Mouse (Mus musculus) layer of hippocampus, adult 18-20 months (tissue): ENCODE measurements around the gene Tspyl3. TPM values are rescaled to one million over a fixed set of nuclear protein-coding genes. Genes with fewer than 3 reads are reported as not detected.
"Not testable (repeated sequence)": the region's sequence is repeated elsewhere in the genome, so short reads cannot be mapped to it uniquely, and the experiment has no call there.

Experiments
- DNase-seq, 2 experiments: peaks; one replicate each; pipeline ENCODE4 v3.0.0; 2022; ENCODE audit warnings: low spot score in 2 of 2
- long read RNA-seq: library from polyadenylated mRNA; stranded (forward); transcript quantifications from one replicate; pipeline ENCODE4 v2.0.0, GENCODE M21; 2021
- total RNA-seq, 2 experiments: library from RNA; stranded (reverse); gene quantifications; 2 replicates each; pipeline ENCODE4 v1.2.3; 2021

Gene Tspyl3
- 10 to 100 TPM; 20.7 to 21.7 TPM for total RNA-seq
- long read RNA-seq, transcript Tspyl3-201 (1 exons, 3,072 nt): major isoform, 44 of 44 reads
- long read RNA-seq, partial matches to known transcripts: 0 of 44 reads
- long read RNA-seq, other reads (novel, unspliced or antisense): 0 of 44 reads

DNA sequence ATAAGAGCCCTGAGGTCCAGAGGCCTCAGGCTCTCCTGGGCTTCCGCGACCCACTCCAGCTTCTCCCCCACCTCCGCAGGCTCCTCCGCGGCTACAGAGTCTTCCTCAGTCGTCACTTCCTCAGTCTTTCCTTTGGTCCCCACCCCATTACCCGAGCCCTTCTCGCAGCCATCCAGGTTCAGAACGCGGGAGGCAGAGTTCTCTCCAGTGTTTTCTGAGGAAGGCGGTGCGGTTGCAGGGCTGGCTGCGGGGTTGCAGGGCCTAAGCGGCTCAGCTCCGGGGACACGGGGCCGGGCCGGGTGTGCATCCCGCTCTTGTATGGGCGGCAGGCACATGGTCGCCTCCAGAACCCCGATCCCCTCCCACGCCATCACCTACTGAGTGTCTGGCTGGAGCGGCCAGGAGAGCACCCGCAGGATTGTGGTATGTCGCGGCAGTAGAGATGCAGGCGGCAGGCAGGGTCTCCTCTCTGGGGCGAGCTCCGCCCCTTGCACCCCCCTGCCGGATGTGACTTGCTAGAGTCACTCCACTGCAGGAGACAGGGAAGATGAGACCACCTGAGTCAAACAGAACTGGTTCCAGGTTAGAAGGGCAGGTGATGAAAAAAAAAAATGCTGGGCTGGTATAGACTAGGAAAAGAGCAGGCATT is at the start of gene Tspyl3:
Gene Tspyl3, minus strand, starts transcription at position 496 of the 649 bp plus-strand sequence.
- peak; percentile 33 to 54 for DNase-seq

DNA sequence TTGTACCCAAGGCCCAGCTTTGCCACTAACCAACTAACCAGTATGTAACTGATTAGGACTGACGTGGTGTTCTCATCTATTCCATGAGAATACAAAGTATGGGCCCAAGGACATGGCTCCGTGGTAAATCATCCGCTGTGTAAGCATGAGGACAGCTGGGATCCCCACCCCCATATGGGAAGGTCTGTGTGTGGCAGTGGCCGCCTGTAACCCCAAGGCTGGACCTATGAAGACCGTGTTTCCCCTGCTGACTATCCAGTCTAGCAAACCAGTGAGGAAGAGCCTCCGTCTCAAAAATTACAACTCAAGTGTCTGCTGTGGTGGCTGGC is 49.6 kb upstream of the Tspyl3 start:
- no peak for DNase-seq

DNA sequence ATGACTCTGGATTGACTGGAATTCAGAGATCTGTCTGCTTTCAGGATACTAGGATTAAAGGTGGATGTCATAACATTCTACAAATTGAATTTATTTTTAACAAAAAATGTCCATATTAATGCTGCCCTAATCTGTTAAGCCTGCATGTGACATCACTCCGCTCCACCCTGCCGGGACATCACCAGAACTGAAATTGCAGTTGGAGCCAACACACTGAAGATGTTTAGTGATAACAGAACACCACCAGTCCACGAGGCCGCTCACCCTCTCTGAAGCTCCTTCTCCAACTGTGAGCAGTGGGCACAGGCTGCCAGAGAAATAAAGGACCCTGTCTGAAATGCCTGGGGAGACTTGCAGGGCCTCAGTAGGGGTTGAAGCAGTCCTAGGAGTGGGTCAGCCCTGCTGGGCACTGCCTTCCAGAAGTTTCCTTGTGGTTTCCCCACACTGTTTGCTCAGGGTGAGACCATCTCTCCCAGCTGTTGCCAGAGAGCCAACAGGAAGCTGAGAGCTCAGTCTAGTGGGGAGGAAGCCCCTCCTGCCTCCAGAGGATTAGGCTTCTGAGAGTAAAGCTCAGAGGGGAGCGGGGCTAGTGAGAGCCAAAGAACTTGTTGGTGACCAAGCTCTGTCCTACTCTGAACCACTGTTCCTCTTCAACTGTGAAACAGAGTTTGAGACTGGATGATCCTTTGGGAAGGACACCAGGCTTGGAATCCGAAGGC is 49.1 kb upstream of the Tspyl3 start:
- not testable (repeated sequence) for DNase-seq

DNA sequence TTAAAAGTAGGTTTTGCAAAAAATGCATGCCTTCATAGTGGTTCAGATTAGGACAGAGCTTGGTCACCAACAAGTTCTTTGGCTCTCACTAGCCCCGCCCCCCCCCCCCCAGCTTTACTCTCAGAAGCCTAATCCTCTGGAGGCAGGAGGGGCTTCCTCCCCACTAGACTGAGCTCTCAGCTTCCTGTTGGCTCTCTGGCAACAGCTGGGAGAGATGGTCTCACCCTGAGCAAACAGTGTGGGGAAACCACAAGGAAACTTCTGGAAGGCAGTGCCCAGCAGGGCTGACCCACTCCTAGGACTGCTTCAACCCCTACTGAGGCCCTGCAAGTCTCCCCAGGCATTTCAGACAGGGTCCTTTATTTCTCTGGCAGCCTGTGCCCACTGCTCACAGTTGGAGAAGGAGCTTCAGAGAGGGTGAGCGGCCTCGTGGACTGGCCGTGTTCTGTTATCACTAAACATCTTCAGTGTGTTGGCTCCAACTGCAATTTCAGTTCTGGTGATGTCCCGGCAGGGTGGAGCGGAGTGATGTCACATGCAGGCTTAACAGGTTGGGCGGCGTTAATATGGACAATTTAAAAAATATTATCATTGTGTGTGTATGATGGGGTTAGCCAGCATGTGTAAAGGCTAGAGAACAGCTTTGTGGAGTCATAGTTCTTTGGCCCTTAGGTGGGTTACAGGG is 45.1 kb upstream of the Tspyl3 start:
- not testable (repeated sequence) for DNase-seq

DNA sequence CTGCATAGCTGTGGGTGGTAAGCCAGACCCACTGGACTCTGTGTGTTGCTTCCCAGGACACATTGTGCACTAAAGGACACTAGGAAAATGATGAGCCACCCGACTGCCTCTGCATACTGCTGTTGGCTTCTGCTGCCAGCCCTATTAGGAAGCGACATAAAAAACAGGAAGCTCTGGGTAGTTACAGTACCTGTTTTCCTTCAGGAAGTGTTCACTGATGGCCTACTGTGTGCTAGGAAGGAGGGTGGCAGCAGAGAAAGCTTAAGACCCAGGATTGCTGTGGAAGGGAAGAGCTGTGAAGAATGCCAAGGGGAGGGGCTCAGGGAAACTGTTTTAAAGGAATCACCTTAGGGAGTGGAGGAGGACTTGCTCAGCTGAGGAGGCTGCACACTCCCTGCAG is 42.1 kb upstream of the Tspyl3 start:
- no peak for DNase-seq

DNA sequence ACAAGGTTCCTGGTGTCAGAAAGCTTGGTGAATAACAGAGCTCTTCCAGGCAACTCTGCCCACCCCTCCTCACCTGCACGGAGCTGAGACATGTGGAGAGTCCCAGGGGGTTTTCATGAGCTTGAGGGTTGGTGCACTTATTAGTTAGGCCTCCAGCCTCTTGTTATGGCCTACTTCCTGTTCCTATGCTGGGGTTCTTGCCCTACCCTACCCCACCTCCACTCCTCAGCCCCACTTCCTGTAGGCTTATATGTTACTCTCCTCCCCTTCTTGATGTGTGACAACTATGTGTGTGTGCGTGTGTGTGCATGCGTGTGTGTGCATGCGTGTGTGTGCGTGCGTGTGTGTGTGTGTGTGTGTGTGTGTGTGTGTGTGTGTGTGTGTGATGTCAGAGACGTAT is 37.8 kb upstream of the Tspyl3 start:
- no peak for DNase-seq

DNA sequence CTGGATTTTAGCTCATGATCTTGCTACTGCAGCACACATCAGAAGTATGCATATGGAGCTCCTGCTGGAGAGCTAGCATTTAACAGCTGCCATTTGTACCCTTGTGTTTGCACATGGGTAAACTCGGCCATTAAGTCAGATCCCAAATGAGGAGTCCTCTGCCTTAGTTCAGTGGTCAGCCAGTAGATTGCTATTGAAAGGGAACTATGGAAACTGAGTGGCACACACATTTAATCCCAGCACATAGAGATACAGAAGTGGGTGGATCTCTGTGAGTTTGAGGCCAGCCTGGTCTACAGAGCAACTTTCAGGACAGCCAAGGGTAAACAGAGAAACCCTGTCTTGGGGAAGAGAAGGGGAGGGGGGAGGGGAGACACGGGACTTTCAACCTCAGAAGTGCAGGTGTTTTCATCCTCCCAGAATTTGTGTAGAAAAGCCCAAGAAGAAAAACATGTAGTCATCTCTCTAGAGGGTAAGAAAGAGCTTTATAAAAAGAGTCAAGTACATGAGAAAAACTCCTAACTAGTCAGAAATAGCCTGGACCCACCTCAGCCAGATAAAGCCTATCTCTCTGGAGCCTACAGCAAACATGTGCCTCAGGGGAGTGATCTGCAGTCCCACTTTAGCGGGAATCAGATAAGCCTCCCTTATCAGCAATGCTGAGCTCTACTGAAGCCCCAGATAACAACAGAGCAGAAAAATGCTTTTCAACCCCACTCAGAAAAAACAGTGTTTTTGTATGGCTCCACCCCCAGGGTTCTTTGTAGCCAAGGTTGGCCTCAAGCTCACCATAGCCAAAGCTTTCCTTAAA is 34.8 kb upstream of the Tspyl3 start:
- DNase-seq: no peak

DNA sequence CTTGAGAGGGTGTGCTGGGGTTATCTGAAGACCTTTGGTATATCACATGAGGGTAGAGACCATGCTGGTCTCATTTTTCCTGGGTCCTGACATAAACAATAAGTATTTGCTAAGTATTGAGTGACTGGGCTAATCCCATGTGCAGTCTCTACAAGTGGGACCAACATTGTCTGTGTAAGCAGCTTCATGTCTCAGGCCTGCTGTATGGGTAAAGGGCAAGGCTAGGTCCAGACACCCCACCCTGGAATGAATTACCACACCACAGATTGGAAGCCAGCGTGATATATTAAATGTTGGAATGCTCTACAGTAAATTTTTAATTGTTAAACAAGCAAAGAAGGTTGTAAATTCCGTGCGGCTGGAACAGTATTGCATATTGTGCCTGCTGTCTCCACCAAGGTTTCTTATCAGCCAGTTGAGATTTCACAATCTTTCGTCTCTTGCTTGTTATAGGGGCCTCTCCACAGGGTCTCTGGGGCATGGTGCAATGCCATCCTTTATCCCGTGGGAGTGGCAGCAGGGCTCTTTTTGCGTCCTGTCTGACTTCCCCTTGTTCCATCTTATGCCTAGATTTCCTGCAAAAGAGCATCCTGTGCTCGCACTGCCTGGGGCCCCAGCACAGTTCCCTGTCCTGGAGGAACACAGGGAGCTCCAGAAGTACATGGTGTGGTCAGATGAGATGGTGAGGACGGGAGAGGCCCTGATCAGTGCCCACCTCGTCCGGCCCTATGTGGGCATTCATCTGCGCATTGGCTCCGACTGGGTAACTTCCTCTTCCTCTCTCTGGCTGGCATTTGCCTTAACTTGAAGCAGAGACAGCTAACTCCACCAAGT is 34.0 kb upstream of the Tspyl3 start:
- DNase-seq: no peak

DNA sequence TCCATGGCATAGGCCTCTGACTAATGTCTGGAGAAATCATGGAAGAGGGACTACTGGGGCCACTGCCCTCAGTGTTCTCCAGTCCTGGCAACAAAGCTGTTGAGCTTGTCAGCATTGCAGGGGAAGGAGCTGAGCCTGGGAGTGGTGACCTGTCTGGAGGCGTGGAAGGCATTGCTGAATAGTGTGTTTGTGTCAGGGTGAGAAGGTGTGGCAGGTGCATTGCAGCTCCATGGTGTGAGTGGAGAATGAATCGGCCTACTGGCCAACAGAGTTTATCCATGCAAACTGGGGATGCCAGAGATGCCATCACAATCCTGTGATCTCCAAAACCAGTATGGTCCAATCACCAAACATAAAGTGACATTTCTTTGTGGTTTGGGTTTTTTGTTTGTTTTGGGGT is 31.4 kb upstream of the Tspyl3 start:
- no peak for DNase-seq

DNA sequence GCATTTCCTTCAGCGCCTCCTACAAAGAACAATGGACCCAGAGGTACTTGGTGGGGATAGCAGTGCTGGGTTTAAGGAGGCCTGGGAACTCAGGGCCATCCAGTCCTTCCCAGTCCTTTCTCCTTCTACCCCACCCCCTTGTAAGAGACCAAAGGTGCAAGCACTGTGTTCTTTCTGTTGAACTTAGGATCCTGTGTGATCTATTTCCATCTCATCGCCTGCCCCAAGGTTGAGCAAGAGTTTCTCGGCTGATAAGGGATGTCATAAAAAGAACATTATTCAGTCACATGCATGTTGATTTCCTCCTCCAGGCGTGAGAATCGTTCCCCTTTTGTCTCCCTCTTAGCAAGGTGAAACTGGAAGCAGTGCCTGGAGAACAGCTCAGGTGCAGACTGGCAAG is 24.5 kb upstream of the Tspyl3 start:
- no peak for DNase-seq

DNA sequence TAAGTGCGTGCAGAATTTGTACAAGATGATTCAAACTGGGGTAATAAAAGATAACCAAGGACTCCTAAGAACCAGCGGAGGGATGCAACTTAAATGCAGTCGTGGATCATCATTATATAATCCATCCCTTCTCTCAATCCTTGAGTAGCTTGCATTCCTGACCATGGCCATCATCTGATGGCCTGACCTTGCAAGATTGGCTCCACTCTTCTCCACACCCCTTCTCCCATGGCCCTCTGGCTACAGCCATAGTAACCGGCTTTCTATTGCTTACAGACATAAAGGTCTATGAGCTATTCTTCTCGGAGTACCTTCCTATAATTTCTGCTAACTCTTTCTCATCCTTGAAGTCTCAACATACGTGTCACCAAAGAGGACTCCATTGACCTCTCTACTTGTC is 16.9 kb upstream of the Tspyl3 start:
- no peak for DNase-seq

DNA sequence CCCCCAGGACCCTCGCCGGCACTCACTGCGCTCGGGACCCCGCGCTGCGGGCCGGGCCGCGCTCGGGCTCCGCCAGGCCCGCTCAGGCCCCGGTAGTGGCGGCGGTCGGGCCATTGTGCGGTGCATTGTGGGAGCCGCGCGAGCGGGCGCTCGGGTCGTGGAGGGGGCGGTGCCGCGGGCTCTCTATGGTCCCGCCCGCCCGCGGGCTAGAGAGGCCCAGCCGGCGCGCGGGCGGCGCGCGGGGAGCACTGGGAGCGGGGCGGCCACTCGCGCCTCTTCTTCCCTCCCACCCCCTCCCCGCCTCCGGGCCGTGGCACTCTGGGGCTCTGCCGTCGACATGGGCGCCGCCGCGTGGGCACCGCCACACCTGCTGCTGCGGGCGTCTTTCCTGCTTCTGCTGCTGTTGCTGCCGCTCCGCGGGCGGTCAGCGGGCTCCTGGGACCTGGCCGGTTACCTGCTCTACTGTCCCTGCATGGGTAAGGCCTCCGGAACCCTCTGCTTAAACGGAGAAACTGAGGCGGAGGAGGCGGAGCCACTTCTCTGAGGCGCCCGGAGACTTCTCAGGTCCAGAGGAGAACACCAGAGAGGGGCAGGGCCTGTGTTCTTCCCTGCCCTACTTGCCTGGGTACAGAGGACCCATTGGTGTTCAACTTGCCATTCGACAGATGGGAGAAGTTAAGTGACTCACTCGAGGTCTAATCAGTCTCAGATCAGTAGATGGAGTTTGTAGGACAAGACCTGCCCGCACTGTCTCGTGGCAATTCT is 16.2 kb upstream of the Tspyl3 start, which contains the start of the genes Plagl2 and Pofut1:
Gene Plagl2, minus strand, starts transcription at position 177 of the 765 bp plus-strand sequence.
Gene Pofut1, plus strand, starts transcription at position 284 of the 765 bp plus-strand sequence.
- peak; percentile 88 to 90 for DNase-seq

DNA sequence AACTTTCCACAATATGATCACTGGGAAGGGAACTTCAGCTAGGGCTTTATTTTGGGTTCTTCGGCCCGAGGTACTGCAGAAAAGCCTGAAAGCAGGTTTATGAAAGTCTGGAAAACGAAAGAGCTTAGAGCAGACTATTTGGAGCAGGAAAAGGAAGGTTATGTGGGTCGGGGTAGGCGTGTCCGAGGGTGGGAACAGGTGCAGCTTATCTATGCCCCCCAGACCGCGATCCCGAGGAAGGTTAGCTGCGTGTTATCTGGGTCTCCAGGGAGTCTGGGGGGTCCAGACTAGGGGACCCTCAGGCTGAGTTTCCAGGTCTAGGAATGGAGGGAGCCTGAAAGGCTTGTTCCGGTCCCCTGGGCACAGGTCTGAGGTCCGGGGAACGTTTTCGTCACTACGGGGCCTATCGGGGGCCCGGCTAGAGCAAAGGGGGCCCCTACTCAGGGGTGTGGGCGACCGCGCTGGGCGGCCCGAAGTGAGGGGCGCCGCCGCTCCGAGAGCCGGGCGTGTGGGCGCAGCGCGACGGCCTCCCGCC is 15.5 kb upstream of the Tspyl3 start:
- DNase-seq: no peak

DNA sequence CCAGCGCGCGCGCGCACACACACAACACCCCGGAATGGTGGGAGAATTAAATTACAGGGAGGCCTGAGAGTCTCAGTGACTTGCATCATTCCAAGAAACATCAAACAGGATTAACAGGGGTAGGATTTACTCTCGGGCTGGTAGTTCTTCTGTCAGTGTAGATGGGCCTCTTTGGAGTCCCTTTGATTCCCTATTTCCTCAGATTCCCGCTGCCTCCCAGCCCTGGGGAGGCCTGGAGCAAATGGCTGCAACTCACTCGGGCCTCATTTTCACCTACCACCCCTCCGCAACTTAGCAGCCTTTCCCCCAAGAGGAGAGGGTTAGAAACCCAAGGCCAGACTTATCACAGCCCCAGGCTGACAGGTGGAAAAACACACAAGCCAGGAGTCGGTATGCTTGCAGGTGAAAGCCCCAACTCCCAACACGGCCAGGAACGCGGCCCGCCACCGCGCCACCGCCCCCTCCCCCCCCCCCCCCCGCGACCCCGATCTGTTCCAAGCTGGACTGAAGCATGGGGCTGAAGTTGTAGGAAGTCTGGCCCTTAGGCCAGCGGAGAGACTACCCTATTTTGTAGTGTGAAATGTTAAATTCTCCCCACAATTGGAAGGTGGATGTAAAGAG is 14.7 kb upstream of the Tspyl3 start:
- no peak for DNase-seq

DNA sequence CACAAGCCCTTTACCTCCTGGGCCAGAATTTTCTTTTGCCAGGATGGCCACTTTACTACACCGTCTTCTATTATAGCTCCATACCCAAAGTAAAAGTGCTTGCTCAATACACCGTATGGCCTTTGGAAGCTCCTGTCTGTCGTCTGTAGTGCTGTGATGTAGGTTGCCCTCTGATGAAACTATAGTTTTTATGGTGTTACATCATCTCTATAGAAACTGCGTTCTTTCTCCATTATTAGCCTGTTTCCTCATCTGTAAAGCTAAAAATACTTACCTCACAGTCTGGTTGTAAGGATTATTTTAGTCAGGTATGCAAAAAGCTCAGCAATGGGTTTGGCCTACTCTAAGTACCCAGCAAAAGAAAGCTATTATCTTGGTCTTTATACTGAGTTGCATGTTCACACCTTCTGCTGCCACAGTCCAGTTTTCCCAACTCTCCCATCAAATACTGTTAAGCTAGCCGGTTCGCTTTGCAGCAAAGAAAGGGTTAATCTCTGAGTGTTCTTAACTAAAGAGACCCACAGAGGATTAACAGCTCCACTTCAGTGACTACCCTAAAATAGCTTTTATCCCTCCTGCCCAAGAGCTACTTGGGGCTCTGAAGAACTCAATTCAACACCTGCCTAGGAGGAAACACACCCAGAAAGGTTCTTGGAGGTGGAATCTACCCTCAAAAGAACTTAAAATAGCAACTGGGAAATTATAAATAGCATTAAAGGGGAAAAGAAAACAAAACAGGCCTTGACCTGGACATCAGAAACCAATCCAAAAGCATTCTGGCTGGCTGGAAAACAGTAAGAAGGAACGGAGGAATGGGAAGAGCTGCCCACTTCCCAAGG is 14.0 kb upstream of the Tspyl3 start:
- DNase-seq: no peak

DNA sequence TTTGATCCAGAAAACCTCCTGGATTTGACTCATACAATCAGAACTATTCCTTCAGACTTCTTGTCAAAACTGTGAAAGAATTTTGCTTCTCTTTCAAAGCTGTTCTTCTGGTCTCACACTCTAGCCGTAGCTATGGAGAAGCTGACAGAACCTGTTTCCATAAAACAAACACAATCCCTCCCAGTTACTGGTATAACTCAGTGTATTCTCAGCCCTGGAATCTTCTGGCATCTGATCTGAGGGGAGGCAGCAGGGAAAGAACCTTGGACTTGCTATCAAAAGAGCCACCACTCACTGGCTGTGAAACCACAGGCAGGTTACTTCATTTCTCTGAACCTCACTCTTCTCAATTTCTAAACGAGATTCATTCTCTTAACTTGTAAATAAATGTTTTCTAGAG is 13.2 kb upstream of the Tspyl3 start:
- DNase-seq: no peak

DNA sequence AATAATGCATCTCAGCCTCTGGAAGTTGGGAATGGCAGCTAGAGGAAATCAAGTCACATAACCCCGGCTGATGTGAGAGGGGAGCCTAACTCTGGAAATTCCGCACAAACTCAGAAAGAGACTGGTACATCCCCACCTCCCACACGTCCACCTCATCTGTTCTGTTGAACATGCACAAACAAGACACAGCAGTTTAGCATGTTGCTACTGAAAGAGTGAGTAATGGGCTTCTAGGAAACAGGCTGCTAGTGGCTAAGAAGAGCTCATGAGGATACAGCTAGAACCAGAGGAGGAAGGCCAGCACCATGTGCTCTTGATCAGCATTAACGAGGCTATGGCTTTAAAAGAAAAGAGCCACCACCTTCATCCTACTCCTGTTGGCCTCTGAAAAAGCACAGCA is 12.7 kb upstream of the Tspyl3 start:
- no peak for DNase-seq

DNA sequence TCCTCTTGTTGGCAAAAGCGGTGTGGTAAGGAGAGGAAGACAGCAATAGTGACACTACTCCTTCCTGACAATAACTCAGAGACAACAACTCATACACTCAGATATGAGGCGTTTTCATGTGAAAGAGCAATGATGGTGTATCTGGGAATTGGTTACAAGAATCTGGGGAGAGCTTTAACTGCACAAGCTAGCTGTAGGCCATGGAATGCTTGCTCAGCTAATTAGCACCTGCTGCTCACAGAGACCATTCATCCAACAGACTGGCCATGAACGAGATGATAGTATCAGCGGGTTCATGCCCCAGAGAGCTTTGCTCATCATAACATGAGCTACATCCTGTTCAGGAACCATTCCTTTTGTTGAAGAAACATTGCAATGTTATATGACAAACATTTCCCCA is 12.0 kb upstream of the Tspyl3 start:
- DNase-seq: no peak
